Mouse (Mus musculus) embryo, embryonic 9.5 days (tissue): ENCODE data around the gene Mylpf.

Source experiments
- DNase-seq: peaks from one replicate; pipeline ENCODE4 v3.0.0-alpha.2; 2017; ENCODE audit errors: extremely low spot score

Mylpf gene

GRCm38 (mm10) chr7:127259186-127259905 lies 50.7 kb downstream of the Mylpf start:
- no peak for DNase-seq

- DNase-seq, result peak; percentile 96
These were observed 51.8 kb downstream of the Mylpf start, which contains the start of gene Dctpp1 for GRCm38 (mm10) chr7:127260309-127261111. TSS of gene Dctpp1 (minus strand) at chr7:127260709.

DNA sequence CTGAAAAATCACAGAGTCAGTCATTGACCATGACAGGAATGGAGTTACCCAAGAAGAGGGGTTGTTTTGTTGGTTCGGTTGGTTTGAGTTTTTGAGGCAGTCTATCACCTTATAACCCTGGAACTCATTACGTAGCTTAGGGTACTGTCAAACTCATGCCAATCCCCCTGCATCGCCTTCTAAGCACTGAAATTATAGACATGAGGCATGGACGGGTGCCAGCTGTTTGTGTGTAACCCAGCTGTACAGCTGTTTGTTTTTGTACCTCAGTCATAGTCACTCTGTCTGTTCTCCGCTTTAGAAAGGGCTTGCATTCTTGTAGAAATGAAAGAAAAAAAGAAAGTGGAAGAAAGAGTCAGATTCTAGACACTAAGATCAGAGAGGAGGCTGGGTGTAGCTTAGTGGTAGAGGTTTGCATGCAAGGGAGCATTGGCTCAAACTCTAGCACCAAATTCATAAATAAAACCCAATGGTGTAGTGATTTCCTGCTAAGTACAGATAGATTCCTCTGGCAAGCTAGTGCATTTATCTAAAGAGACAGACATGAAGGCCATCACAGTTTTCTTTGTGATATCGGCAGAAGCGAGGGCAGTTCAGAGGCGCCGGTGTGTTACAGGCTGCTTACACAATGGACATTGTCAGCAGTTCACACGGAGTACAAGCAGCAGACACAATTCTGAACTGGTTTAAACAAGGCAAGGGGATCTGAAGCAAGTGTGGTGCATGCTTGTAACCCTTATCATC lies 53.7 kb downstream of the Mylpf start:
- no peak for DNase-seq

- DNase-seq, result no peak
These were observed 54.8 kb downstream of the Mylpf start for GRCm38 (mm10) chr7:127263526-127263925.
